Mouse (Mus musculus) cerebellum, postnatal 14 days (tissue): ENCODE measurements at regions not wholly inside any gene's neighbourhood (a gene's known extent, or its start where the extent isn't known, plus 50 kb on each side); places are given as distances from the start of the nearest gene placed in this dataset.
"Not testable (repeated sequence)": the region's sequence is repeated elsewhere in the genome, so short reads cannot be mapped to it uniquely, and the experiment has no call there.

Experiments used
- DNase-seq, 2 experiments: peaks; one replicate each; pipeline ENCODE4 v3.0.0; 2021; ENCODE audit warnings: mixed read lengths in 2 of 2

- no peak for DNase-seq
These were observed 251.2 kb upstream of the Kcnh8 start for GRCm38 (mm10) chr17:52351293-52351692.

GRCm38 (mm10) chr17:52350696-52351095 lies 251.8 kb upstream of the Kcnh8 start:
- no peak for DNase-seq

- DNase-seq, result no peak
These were observed 252.6 kb upstream of the Kcnh8 start for GRCm38 (mm10) chr17:52349872-52350271.

- DNase-seq, result no peak
These were observed 253.9 kb upstream of the Kcnh8 start for GRCm38 (mm10) chr17:52348481-52349083.

- peak; percentile 23 to 40 for DNase-seq
These were observed 281.9 kb upstream of the Kcnh8 start for GRCm38 (mm10) chr17:52320586-52320985.

DNA sequence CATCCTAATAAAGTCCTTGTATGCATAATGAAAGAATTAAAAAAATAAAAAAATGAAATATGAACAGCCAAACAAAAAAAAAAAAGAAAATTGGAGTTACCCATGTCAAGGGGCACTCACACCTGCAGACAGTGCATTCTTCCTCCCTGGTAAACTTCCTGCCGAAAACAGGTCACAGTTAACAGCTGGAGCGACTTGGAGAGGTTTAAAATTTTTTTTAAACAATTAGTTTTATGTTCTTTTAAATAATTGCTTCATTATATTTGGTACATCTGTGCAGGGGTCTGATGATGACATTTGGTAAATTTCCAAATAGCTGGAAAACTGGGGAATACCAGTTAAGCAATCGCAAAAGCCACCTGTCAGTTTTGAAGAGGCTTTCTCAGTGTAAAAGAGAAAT lies 285.5 kb upstream of the Kcnh8 start:
- DNase-seq, result no peak

DNA sequence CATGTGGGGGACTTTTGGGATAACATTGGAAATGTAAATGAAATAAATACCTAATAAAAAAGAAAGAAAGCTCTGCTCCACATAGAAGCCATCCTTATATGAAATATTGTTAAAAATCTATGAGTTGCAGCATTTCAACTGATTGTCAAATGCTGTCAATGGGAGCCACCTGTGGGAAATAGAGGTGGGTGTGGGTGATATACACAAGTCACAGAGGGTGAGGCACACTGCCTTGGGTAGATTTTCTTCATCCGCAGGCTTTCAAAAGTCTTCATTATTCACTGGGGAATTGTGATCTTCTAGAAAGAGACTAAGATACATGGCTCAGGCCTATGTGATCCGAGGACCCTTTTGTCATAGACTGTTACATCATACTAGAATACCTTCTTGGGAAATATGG lies 286.6 kb upstream of the Kcnh8 start:
- no peak for DNase-seq

- DNase-seq, result not testable (repeated sequence)
These were observed 287.1 kb upstream of the Kcnh8 start for GRCm38 (mm10) chr17:52315456-52315855.

DNA sequence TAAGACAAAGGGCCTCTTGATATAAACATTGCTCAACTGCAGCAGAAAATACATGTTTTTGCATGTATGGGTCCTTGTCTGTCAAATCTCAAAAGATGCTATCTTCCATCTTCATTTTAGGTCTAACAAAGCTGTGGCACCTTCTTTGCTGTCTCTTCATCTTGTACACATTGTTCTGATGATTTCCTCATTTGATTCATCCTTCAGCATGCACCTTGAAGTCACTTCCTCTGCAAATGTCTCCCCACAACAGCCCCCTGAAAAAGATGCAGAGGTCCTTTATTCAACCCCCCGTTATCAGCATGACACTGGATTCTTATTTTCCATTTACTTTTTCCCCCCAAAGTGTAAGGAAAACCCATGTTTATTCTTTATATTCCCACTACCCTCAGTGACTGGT lies 290.5 kb upstream of the Kcnh8 start:
- DNase-seq, result no peak

DNA sequence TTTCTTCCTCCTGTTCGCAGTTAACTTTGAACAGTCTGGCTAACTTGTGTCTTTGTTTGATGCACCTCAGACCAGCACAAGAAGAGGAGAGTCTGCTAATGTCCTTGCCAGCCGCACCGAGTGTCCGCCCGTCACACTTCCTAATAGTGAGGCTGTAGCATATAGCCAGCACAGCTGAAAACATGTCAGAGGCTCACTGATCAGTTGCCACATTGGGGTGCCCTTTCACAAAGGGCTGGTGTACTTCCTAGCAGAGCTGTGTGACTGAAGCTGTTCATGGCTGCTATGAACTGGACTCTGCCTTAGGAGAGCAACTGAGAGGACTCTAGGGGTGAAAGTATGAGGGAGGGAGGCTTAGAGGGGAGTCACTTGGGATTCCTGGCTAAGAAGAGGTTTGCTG lies 293.7 kb upstream of the Kcnh8 start:
- no peak for DNase-seq

DNA sequence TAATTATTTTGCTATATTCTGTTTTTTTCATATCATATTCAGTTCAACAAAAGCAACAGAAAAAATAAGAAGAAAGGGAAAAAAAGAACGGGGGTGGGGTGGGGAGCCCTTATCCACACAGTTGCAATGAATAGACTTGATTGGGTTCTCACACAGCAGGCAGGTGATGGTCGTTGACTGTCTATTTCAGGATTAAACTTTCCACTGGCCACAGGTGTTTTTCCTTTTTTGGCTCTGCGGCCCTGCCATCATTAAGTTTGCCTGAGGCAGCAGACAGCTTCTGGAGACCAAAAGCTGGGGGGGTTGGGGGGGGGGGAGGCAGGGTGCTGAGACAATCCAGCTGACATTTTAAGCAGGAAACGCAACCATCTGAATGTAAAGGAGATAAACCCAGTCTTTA lies 298.4 kb upstream of the Kcnh8 start:
- no peak for DNase-seq

GRCm38 (mm10) chr17:52303320-52303719 lies 299.2 kb upstream of the Kcnh8 start:
- no peak for DNase-seq

DNA sequence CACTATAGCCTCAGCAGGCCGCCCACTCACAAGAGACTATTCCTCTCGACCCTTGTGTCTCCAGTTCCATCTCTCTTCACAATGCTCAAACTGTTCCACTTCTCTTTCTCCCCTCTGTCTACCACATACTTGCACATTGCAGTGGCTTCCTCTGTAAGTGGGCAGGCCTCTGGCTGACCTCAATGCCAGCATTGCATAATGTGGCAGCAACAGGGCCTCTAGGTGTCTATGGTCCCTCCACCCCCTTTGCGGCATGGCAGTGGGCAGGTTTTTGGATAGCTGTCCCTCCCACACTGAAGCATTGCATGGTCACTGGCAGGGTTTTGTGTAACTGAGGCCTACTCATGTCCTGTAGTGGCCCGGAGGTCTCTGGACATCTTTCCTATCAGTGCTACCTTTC lies 302.7 kb upstream of the Kcnh8 start:
- no peak for DNase-seq

DNA sequence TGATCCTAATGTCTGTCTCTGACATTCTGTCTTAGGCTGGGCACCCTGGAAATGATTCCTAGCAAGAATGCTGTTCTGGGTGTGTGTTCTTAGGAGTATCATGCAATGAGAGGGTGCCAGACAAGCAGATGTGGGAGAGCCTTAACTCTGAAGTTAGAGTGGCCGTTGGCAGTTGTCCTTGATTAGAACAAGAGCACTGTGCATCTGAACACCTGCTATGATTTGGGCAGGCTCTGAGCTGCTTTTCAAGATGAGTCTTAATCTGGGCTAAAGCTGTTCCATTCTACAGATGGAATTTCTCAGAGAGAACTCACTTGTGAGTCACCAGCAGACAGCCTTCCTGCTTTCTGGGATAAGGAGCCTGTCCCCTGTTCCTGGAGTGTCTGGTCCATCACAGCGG lies 317.1 kb upstream of the Kcnh8 start:
- DNase-seq, result no peak

- no peak for DNase-seq
These were observed 320.2 kb upstream of the Kcnh8 start for GRCm38 (mm10) chr17:52282264-52282663.

GRCm38 (mm10) chr17:52278523-52278922 lies 324.0 kb upstream of the Kcnh8 start:
- no peak for DNase-seq

DNA sequence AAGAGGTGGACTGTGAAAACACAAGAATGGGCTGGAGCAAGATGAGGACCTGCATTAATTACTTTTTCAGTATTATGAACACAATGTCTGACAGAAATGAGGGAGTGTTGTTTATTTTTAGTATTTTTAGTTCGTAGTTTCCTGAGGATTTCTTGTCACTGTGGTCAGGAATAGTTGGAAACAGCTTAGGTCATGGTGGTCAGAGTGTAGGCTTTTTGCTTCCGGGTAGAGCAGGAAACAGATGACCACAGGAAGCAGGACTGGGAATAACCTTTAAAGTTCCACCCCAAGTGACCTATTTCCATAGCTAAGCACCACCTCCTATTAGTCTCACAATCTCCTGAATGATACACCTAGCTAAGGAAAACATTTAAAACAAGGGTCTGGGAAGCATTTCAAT lies 333.7 kb upstream of the Kcnh8 start:
- no peak for DNase-seq

GRCm38 (mm10) chr17:52251284-52251683 lies 351.2 kb upstream of the Kcnh8 start:
- DNase-seq, result no peak

DNA sequence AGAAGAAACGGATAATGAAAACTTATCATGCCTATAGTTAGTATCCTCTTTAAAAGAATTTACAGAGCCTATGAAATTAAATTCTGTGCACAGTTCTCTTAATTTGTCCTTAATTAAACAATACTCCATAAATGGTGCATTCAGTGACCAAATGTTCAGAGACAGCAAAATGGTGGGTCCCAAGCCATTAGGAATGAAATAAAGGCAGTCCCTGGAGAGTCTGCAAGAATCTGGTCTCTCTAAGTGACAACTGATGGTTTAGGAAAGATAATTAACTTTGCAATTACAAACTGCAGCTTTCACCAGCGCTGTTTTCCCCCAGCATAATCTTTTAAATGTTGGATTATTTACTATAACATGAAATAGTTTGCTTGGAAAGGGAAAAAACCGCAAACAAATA lies 376.9 kb upstream of the Kcnh8 start:
- no peak for DNase-seq

DNA sequence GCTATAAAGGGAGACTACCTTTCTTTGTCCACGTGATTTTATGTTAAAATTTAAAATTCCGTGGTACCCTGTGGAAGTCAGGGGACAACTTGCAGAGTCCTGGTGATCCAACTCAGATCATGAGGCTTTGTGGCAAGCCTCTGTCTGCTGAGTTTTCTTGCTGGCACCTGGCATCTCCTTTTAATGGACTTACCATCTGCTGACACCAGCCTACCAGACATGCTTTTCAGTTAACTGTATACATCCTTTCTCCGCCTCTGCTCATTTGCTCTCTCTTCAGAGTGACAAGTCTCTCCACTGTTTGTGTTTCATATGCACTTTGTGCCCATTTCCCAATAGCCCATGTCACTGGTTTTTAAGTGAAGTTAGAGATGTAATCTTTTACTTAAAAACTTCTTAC lies 382.1 kb upstream of the Kcnh8 start:
- DNase-seq, result no peak

DNA sequence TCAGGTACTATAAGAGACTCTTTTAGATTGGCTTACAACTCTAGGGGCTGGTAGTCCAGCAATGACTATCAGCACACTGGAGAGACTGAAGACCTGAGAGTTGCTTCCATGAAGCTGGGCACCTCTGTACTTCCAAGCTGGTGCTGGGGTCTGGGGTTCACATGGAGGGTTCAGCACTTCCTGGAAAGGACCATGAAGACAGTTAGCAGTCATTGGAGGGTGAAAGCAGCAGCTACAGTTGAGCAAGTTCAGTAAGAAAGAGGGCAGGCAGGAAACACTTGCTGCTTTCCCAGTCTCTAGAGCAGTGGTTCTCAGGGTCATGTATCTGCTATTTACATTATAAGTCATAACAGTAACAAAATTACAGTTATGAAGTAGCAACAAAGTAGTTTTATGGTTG lies 384.3 kb upstream of the Satb1 start:
- no peak for DNase-seq

GRCm38 (mm10) chr17:52212944-52213343 lies 379.9 kb upstream of the Satb1 start:
- no peak for DNase-seq

- no peak for DNase-seq
These were observed 377.4 kb upstream of the Satb1 start for GRCm38 (mm10) chr17:52210483-52210882.

GRCm38 (mm10) chr17:52197731-52198130 lies 364.6 kb upstream of the Satb1 start:
- DNase-seq, result peak; percentile 22 to 27

- DNase-seq, result peak; percentile 45 to 55
These were observed 363.7 kb upstream of the Satb1 start for GRCm38 (mm10) chr17:52196811-52197210.

GRCm38 (mm10) chr17:52195804-52196203 lies 362.7 kb upstream of the Satb1 start:
- DNase-seq, result peak; percentile 71 to 78
